Mouse (Mus musculus) erythroblast, embryonic 14.5 days (primary cell): ENCODE data around the gene Cyp2d40. TPM values are rescaled to one million over a fixed set of nuclear protein-coding genes. Genes with fewer than 3 reads are reported as not detected.
A peak's percentile ranks its signal among the peaks of the same experiment; 100 is the strongest.

ENCODE experiments used
- H3K27me3 ChIP-seq: 2 replicates; pipeline ENCODE4 v1.6.1; 2012; ENCODE audit warnings: inconsistent platforms; ENCODE audit not compliant: control insufficient read depth
- H3K36me3 ChIP-seq: 2 replicates; pipeline ENCODE4 v1.6.1; 2012; ENCODE audit warnings: mild to moderate bottlenecking, inconsistent platforms; ENCODE audit not compliant: control insufficient read depth
- H3K4me1 ChIP-seq: 2 replicates; pipeline ENCODE4 v1.6.1; 2012; ENCODE audit warnings: inconsistent platforms; ENCODE audit not compliant: control insufficient read depth
- H3K4me3 ChIP-seq: replicated peaks from 2 replicates; pipeline ENCODE3; 2012; ENCODE audit warnings: moderate library complexity, mild to moderate bottlenecking, inconsistent platforms
- H3K9me3 ChIP-seq: 2 replicates; pipeline ENCODE4 v1.6.1; 2012; ENCODE audit warnings: low read length, inconsistent platforms, mixed read lengths; ENCODE audit not compliant: control insufficient read depth
- GATA1 ChIP-seq: IDR thresholded peaks from 2 replicates; pipeline ENCODE4 v1.6.1; 2012; ENCODE audit warnings: low read length, inconsistent platforms, mixed read lengths
- TAL1 ChIP-seq: IDR thresholded peaks from 3 replicates; pipeline ENCODE4 v1.6.1; 2012; ENCODE audit warnings: low read length, inconsistent platforms, mixed read lengths
- polyA plus RNA-seq: library from polyadenylated mRNA; stranded (reverse); fragments of >175 nt; gene quantifications from 2 replicates; pipeline ENCODE4 v1.2.3, GENCODE M21; 2012

The Cyp2d40 gene
- not detected in 2 replicates for polyA plus RNA-seq

- H3K9me3 ChIP-seq = no peaks in the 10 kb centered on the region
- no peak for TF ChIP-seq TAL1
- H3K4me3 ChIP-seq = no peak within 1 kb of the TSS
- no peaks in the 10 kb centered on the region for H3K36me3 ChIP-seq
- H3K4me1 ChIP-seq = no peaks in the 10 kb centered on the region
- no peaks in the 10 kb centered on the region for H3K27me3 ChIP-seq
Measured at GRCm38 (mm10) chr15:82763631-82764420, at the start of gene Cyp2d40. TSS of gene Cyp2d40 (minus strand) at chr15:82764183.

DNA sequence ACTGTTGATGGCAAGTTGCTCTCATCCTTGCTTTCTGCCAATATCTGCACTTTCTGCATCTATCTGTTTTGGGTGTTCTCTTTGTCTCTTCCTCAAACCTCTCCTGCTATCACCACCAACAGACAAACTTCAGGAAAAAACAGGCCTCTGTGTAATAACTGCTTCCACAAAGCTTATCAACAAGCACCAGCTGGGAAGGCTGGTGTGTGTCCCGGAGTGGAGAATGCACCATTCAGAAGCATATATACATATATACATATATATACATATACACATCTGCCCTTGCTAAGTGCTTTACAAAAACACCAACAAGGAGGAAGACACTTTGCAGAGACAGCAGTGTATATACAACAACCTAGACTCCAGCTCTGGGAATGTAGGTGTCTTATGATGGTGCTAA is 46.6 kb upstream of the Cyp2d40 start:
- Histone ChIP-seq H3K4me3 (no peak overlapping the region), H3K9me3 (no peaks in the 10 kb centered on the region), H3K27me3 (no peaks in the 10 kb centered on the region), H3K4me1 (peaks cover 23% of the 10 kb centered on the region), H3K36me3 (peaks cover 51% of the 10 kb centered on the region)
- TF ChIP-seq TAL1 = no peak; the same call in 2 of the 3 replicates
- TF ChIP-seq GATA1 = no peak

- TF ChIP-seq TAL1 (no peak), GATA1 (no peak)
- peaks cover 41% of the 10 kb centered on the region for H3K36me3 ChIP-seq
- peaks cover 23% of the 10 kb centered on the region for H3K4me1 ChIP-seq
Measured at GRCm38 (mm10) chr15:82809511-82809910, 45.5 kb upstream of the Cyp2d40 start.

GRCm38 (mm10) chr15:82806969-82807763 is 43.2 kb upstream of the Cyp2d40 start:
- no peaks in the 10 kb centered on the region for H3K9me3 ChIP-seq
- H3K36me3 ChIP-seq = peaks cover 25% of the 10 kb centered on the region
- no peaks in the 10 kb centered on the region for H3K27me3 ChIP-seq
- no peak overlapping the region for H3K4me3 ChIP-seq
- H3K4me1 ChIP-seq = peaks cover 23% of the 10 kb centered on the region
- TF ChIP-seq GATA1 = no peak
- no peak for TF ChIP-seq TAL1

More at GRCm38 (mm10) chr15:82809511-82809910, 45.5 kb upstream of the Cyp2d40 start:
- no peaks in the 10 kb centered on the region for H3K9me3 ChIP-seq
- H3K4me3 ChIP-seq = no peak overlapping the region
- no peaks in the 10 kb centered on the region for H3K27me3 ChIP-seq

DNA sequence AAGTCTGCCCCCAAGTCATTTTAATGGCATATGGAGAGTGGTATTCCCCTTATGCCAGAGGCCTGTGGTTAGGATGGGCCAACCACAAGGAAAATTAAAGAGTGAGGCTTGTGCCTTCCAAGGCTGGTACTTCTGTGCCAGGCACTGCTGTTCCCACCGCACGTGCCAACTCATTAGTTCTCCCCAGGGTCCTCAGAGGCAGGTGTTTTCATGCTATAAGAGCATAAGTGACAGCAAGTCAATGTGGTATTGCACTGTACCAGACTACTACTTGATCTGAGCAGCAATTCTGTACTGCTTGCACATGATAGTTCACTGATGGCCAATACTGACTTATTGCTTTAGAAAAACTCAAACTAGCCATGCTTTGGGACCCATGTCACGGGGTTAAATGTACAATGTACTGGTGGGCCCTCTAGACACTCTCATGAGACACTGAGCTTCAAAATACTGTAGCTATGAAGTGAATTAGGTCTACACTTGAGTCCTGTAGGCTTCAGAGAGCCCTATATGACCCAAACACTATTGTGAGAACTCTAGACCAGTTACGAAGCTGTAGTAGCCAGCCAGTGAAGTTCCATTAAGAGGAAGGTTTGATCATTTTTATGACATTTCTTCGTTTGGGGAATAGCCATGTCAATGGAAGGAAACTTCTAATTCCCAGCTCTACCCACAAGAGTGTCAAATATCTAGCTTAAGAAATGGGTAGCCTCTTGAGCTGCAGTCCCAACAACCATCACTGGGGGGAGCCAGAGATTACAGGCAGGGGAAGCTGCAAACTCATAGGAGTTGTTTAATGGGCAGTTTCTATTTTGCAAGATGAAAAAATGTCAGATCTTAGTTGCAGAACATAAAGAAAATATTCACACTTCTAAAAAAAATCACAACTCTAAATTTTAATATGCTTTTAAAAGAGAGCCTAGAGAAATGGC is 41.0 kb upstream of the Cyp2d40 start:
- Histone ChIP-seq H3K9me3 (no peaks in the 10 kb centered on the region), H3K4me3 (no peak overlapping the region), H3K36me3 (peaks cover 11% of the 10 kb centered on the region), H3K27me3 (no peaks in the 10 kb centered on the region), H3K4me1 (peaks cover 6% of the 10 kb centered on the region)
- TF ChIP-seq GATA1 = no peak
- TF ChIP-seq TAL1 = no peak

- no peak overlapping the region for H3K4me3 ChIP-seq
- H3K27me3 ChIP-seq = no peaks in the 10 kb centered on the region
- TF ChIP-seq GATA1 (no peak), TAL1 (no peak)
- H3K9me3 ChIP-seq = no peaks in the 10 kb centered on the region
- H3K36me3 ChIP-seq = no peaks in the 10 kb centered on the region
- no peaks in the 10 kb centered on the region for H3K4me1 ChIP-seq
Measured at GRCm38 (mm10) chr15:82795936-82796440, 32.0 kb upstream of the Cyp2d40 start.

- H3K27me3 ChIP-seq = no peaks in the 10 kb centered on the region
- H3K36me3 ChIP-seq = no peaks in the 10 kb centered on the region; the same call in 1 of the 2 replicates
- peak within 1 kb of the TSS; percentile 4 for H3K4me3 ChIP-seq
- H3K4me1 ChIP-seq = no peaks in the 10 kb centered on the region
- no peak for TF ChIP-seq TAL1
- no peak for TF ChIP-seq GATA1
- H3K9me3 ChIP-seq = no peaks in the 10 kb centered on the region
Measured at GRCm38 (mm10) chr15:82794277-82794676, 30.3 kb upstream of the Cyp2d40 start, which contains the start of gene Cyp2d26. TSS of gene Cyp2d26 (minus strand) at chr15:82794294.

DNA sequence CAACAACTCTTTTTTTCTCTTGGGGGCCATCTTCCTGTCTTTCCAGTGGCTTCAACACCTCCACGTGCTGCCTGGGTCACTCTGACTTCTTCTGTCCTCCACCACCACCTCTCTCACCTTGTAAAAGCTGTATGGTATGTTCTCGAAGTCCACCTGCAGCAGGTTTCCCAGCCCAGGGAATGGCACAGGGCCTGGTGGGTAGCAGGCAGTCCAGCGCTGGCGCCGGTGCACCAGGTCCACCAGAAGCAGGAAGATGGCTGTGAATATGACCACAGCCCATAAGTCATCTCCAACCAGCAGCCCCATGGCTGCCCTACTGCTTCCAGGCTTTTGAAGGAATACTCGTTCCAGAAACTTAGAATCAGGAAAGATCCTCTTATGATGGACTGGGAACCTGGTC is 29.9 kb upstream of the Cyp2d40 start:
- Histone ChIP-seq H3K9me3 (no peaks in the 10 kb centered on the region), H3K4me3 (peak overlapping the region; percentile 4), H3K4me1 (no peaks in the 10 kb centered on the region), H3K27me3 (no peaks in the 10 kb centered on the region), H3K36me3 (no peaks in the 10 kb centered on the region; the same call in 1 of the 2 replicates)
- TF ChIP-seq TAL1 (no peak), GATA1 (no peak)
